Mouse (Mus musculus) T-helper 1 cell (primary cell): Measurements from ENCODE around the gene Tas1r2.

Experiments used
- in situ Hi-C: fragments of 300-600 bp; cut with MboI, MseI; formaldehyde crosslinking; loops from one replicate; pipeline ENCODE4 v1.15.1; 2025; ENCODE audit warnings: high pct_unique_total_duplicates

The Tas1r2 gene

GRCm38 (mm10) chr4:139705986-139706385, 52.6 kb downstream of the Tas1r2 start:
- in situ Hi-C loops, result no loop called here

- in situ Hi-C loops, result no loop called here
Measured at GRCm38 (mm10) chr4:139710467-139711334, 57.4 kb downstream of the Tas1r2 start.

- in situ Hi-C loops, result no loop called here
Measured at GRCm38 (mm10) chr4:139715241-139715932, 62.0 kb downstream of the Tas1r2 start.

GRCm38 (mm10) chr4:139716477-139717169, 63.3 kb downstream of the Tas1r2 start:
- in situ Hi-C loops, result no loop called here

- in situ Hi-C loops, result no loop called here
Measured at GRCm38 (mm10) chr4:139718978-139719377, 65.6 kb downstream of the Tas1r2 start.
